Mouse (Mus musculus): ENCODE measurements at regions not wholly inside any gene's neighbourhood (a gene's known extent, or its start where the extent isn't known, plus 50 kb on each side); places are given as distances from the start of the nearest gene placed in this dataset.
"Not testable (repeated sequence)": the region's sequence is repeated elsewhere in the genome, so short reads cannot be mapped to it uniquely, and the experiment has no call there.

- DNase-seq = not testable (repeated sequence)
Observed at GRCm38 (mm10) chr17:17197229-17197628, 76.0 kb downstream of the Zfp97 start.

- no peak for DNase-seq
Observed at GRCm38 (mm10) chr17:17229069-17229468, 107.9 kb downstream of the Zfp97 start.

GRCm38 (mm10) chr17:17234329-17235185 is 113.3 kb downstream of the Zfp97 start:
- DNase-seq = peak; percentile 100

- not testable (repeated sequence) for DNase-seq
Observed at GRCm38 (mm10) chr17:17235186-17235482, 113.9 kb downstream of the Zfp97 start.

Measured in heart, adult 11 months (tissue).